Comparison of ENCODE assay signal across 24 mouse cellular contexts in the genomic region with DNA sequence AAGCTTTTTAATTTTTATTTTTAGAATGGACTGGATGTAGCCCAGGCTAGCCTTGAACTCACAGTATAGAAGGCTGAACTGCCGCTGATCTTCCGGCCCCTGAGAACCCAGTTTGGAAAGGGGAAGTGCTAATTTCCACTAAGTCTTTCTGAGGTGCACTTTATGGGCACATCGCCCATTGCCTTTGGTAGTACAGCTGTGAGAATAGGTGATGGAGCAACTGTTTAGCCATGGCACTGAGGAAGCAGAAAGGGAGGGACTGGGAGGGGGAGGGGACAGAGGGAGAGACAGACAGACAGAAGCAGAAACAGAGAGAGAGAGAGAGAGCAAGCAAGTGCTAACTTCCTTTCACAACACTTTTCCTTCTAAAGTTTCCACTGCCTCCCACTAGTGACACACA. TPM values are rescaled to one million over a fixed set of nuclear protein-coding genes. Genes with fewer than 3 reads are reported as not detected.
DNase-seq lines count a peak whose midpoint lies in the region; ATAC-seq and TF ChIP-seq lines count a peak whose summit lies in the region.
"Had no signal": no experiment of that assay in that cellular context is flagged by ENCODE, and none has a peak within 500 bp of the region (broad histone marks: within the 10 kb centered on the region; RNA-seq: fewer than 3 reads in every experiment).

No protein-coding gene starts in this region.

- peak; percentile 54 for DNase-seq in midbrain, embryonic 11.5 days (ENCODE audit: low spot score, missing footprints)
- no peak for DNase-seq in thymus, adult 2 months
- DNase-seq in urinary bladder, postnatal 14 days (ENCODE audit: low spot score), result no peak
- DNase-seq: adrenal gland, adult 2 months; adrenal gland, postnatal 25 days; cerebellum, adult 2 months; gastrocnemius, postnatal 14 days had no signal

- no peak overlapping the region for H3K27ac ChIP-seq in midbrain, embryonic 11.5 days (ENCODE audit: low read depth, low read length)
- no peak overlapping the region for H3K27ac ChIP-seq in midbrain, embryonic 16.5 days (ENCODE audit: low read length)
- H3K27ac ChIP-seq in bone marrow, adult 2 months (ENCODE audit: control insufficient read depth, insufficient read depth, low read depth, low read length, poor library complexity), result 0 out of 2 replicates have a peak overlapping the region, but pooled peaks have one; percentile 31
- H3K27ac ChIP-seq in thymus, adult 2 months (ENCODE audit: control insufficient read depth, insufficient read depth, low read length), result no peak overlapping the region
- no peak overlapping the region for H3K27ac ChIP-seq in hindbrain, embryonic 13.5 days
- H3K27ac ChIP-seq: embryonic facial prominence, embryonic 15.5 days; forebrain, embryonic 15.5 days; hindbrain, embryonic 14.5 days; intestine, embryonic 15.5 days had no signal

- 85% methylated on average over 3 of the region's 3 CpGs for WGBS in midbrain, embryonic 11.5 days
- WGBS in midbrain, embryonic 16.5 days, result 88% methylated on average over 3 of the region's 3 CpGs
- WGBS in bone marrow, adult 2 months, result 9% methylated on average over 3 of the region's 3 CpGs
- 19% methylated on average over 3 of the region's 3 CpGs for WGBS in thymus, adult 2 months
- WGBS in hindbrain, embryonic 13.5 days, result 86% methylated on average over 3 of the region's 3 CpGs

- no peak for TF ChIP-seq POLR2A in bone marrow, adult 2 months (IDR thresholded peaks at IDR 0.05; ENCODE audit: borderline replicate concordance, control insufficient read depth, low read depth, low read length)
- no peak for TF ChIP-seq POLR2A in thymus, adult 2 months (IDR thresholded peaks at IDR 0.05; ENCODE audit: control insufficient read depth, extremely low read depth, insufficient read depth, low read length, poor library complexity)

- peaks cover under 1% of the 10 kb centered on the region; the same call in 1 of the 2 replicates for H3K4me1 ChIP-seq in midbrain, embryonic 11.5 days (ENCODE audit: control insufficient read depth, insufficient read depth, low read length)
- no peaks in the 10 kb centered on the region for H3K4me1 ChIP-seq in midbrain, embryonic 16.5 days (ENCODE audit: control insufficient read depth, insufficient read depth, low read length)
- no peaks in the 10 kb centered on the region; the same call in 1 of the 2 replicates for H3K4me1 ChIP-seq in bone marrow, adult 2 months (ENCODE audit: control insufficient read depth, insufficient read depth, low read length)
- peaks cover under 1% of the 10 kb centered on the region for H3K4me1 ChIP-seq in thymus, adult 2 months (replicated peaks; ENCODE audit: control insufficient read depth, insufficient read depth, low read length)
- peaks cover under 1% of the 10 kb centered on the region; the same call in 1 of the 2 replicates for H3K4me1 ChIP-seq in hindbrain, embryonic 13.5 days (replicated peaks)
- H3K4me1 ChIP-seq: intestine, embryonic 15.5 days had no signal

- no peak overlapping the region for H3K9ac ChIP-seq in midbrain, embryonic 11.5 days (ENCODE audit: low read length)
- no peak overlapping the region for H3K9ac ChIP-seq in midbrain, embryonic 16.5 days (ENCODE audit: low read depth, low read length)
- no peak overlapping the region for H3K9ac ChIP-seq in hindbrain, embryonic 13.5 days
- H3K9ac ChIP-seq: embryonic facial prominence, embryonic 15.5 days; forebrain, embryonic 15.5 days; heart, embryonic 12.5 days; hindbrain, embryonic 14.5 days; intestine, embryonic 15.5 days had no signal

- ATAC-seq in midbrain, embryonic 11.5 days (ENCODE audit: low FRiP score), result no peak
- no peak for ATAC-seq in midbrain, embryonic 16.5 days
- ATAC-seq in megakaryocyte, adult 5-6 weeks (ENCODE audit: poor library complexity, severe bottlenecking), result peak; percentile 69
- no peak for ATAC-seq in CD4-positive, CD25-positive, alpha-beta regulatory T cell, adult 4 months
- no peak for ATAC-seq in hindbrain, embryonic 13.5 days (ENCODE audit: low FRiP score)
- ATAC-seq: forebrain, embryonic 15.5 days; intestine, embryonic 15.5 days had no signal

- H3K4me2 ChIP-seq in midbrain, embryonic 11.5 days, result no peak overlapping the region
- H3K4me2 ChIP-seq in midbrain, embryonic 16.5 days (ENCODE audit: low read length), result no peak overlapping the region
- H3K4me2 ChIP-seq in hindbrain, embryonic 13.5 days, result no peak overlapping the region
- H3K4me2 ChIP-seq: embryonic facial prominence, embryonic 15.5 days; forebrain, embryonic 15.5 days; heart, embryonic 12.5 days; hindbrain, embryonic 14.5 days; intestine, embryonic 15.5 days had no signal

- H3K4me3 ChIP-seq in midbrain, embryonic 11.5 days (ENCODE audit: low read depth, low read length), result no peak overlapping the region
- no peak overlapping the region for H3K4me3 ChIP-seq in midbrain, embryonic 16.5 days (ENCODE audit: low read depth, low read length)
- H3K4me3 ChIP-seq in bone marrow, adult 2 months (replicated peaks; ENCODE audit: control insufficient read depth, low read depth, low read length), result no peak overlapping the region
- H3K4me3 ChIP-seq in thymus, adult 2 months (ENCODE audit: control insufficient read depth, insufficient read depth, low read length), result no peak overlapping the region
- no peak overlapping the region for H3K4me3 ChIP-seq in hindbrain, embryonic 13.5 days
- H3K4me3 ChIP-seq: embryonic facial prominence, embryonic 15.5 days; erythroblast, embryonic 14.5 days; forebrain, embryonic 15.5 days; heart, embryonic 12.5 days; intestine, embryonic 15.5 days had no signal

- peaks cover under 1% of the 10 kb centered on the region for H3K27me3 ChIP-seq in midbrain, embryonic 11.5 days (ENCODE audit: control insufficient read depth, insufficient read depth, low read length)
- H3K27me3 ChIP-seq in midbrain, embryonic 16.5 days (ENCODE audit: control insufficient read depth, insufficient read depth, low read depth, low read length), result 0 out of 2 replicates have a peak, but pooled peaks cover 3% of the 10 kb centered on the region
- no peaks in the 10 kb centered on the region; the same call in 1 of the 2 replicates for H3K27me3 ChIP-seq in thymus, adult 2 months (ENCODE audit: control insufficient read depth, insufficient read depth, low read length)
- peaks cover 21% of the 10 kb centered on the region for H3K27me3 ChIP-seq in hindbrain, embryonic 13.5 days
- H3K27me3 ChIP-seq: intestine, embryonic 15.5 days had no signal

- no peaks in the 10 kb centered on the region for H3K36me3 ChIP-seq in midbrain, embryonic 11.5 days (ENCODE audit: control insufficient read depth, insufficient read depth, low read length)
- no peaks in the 10 kb centered on the region for H3K36me3 ChIP-seq in midbrain, embryonic 16.5 days (ENCODE audit: control insufficient read depth, insufficient read depth, low read length)
- H3K36me3 ChIP-seq in thymus, adult 2 months (ENCODE audit: control insufficient read depth, insufficient read depth, low read length), result no peaks in the 10 kb centered on the region
- H3K36me3 ChIP-seq in hindbrain, embryonic 13.5 days, result no peaks in the 10 kb centered on the region
- H3K36me3 ChIP-seq: embryonic facial prominence, embryonic 15.5 days; forebrain, embryonic 15.5 days; heart, embryonic 12.5 days; intestine, embryonic 15.5 days had no signal

- no peak for TF ChIP-seq CTCF in bone marrow, adult 2 months (IDR thresholded peaks at IDR 0.05; ENCODE audit: control insufficient read depth, insufficient read depth, low read length)
- TF ChIP-seq CTCF in thymus, adult 2 months (IDR thresholded peaks at IDR 0.05; ENCODE audit: borderline replicate concordance, control insufficient read depth, extremely low read depth, insufficient read depth, low read length, poor library complexity), result no peak

- no peaks in the 10 kb centered on the region for H3K9me3 ChIP-seq in midbrain, embryonic 11.5 days (ENCODE audit: control insufficient read depth, low read length)
- H3K9me3 ChIP-seq in midbrain, embryonic 16.5 days (replicated peaks; ENCODE audit: control insufficient read depth, low read length, poor library complexity, severe bottlenecking), result no peaks in the 10 kb centered on the region
- H3K9me3 ChIP-seq in hindbrain, embryonic 13.5 days, result no peaks in the 10 kb centered on the region
- H3K9me3 ChIP-seq: embryonic facial prominence, embryonic 15.5 days; forebrain, embryonic 15.5 days; heart, embryonic 12.5 days; intestine, embryonic 15.5 days had no signal

RNA-seq across cellular contexts. Expression of gene Mak, which starts 5.0 kb away (rescaled TPM):
- 0.61 TPM in 2 replicates for polyA plus RNA-seq in midbrain, embryonic 11.5 days (2014; fragmentation: Nextera tagmentation; extraction: Ambion mirVana)
- 2.7 TPM in 2 replicates for polyA plus RNA-seq in midbrain, embryonic 16.5 days (2015; fragmentation: Nextera tagmentation; extraction: Ambion mirVana)
- polyA plus RNA-seq in bone marrow, adult 2 months (2011; ENCODE audit: insufficient read depth, insufficient read length, low replicate concordance, missing spikeins), result not detected in 2 replicates
- total RNA-seq in megakaryocyte, adult 5-6 weeks (2015), result 0.23 and 0.27 TPM in 2 replicates
- 0.22 and 0.41 TPM in 2 replicates for total RNA-seq in megakaryocyte, adult 5-6 weeks (2017)
- 0.10 and 0.13 TPM in 2 replicates for polyA plus RNA-seq in thymus, adult 2 months (2012; rRNA removed)
- polyA plus RNA-seq in CD4-positive, CD25-positive, alpha-beta regulatory T cell, adult 4 months (2017; shearing (Covaris generic)), result under 1 TPM in 1 of 2 experiments, not detected in 1; 0.07 TPM
- 0.84 and 1.2 TPM in 2 replicates for polyA plus RNA-seq in hindbrain, embryonic 13.5 days (2015; fragmentation: Nextera tagmentation; extraction: Ambion mirVana)
- total RNA-seq: adrenal gland, postnatal 25 days; gastrocnemius, postnatal 14 days; heart, adult 8-10 months; heart, postnatal 25 days had no signal
- polyA plus RNA-seq: erythroblast, embryonic 14.5 days had no signal

RNA-seq across cellular contexts. Expression of gene Gcm2, which starts 26.3 kb away (rescaled TPM):
- polyA plus RNA-seq in midbrain, embryonic 11.5 days (2014; fragmentation: Nextera tagmentation; extraction: Ambion mirVana), result not detected in 2 replicates
- polyA plus RNA-seq in midbrain, embryonic 16.5 days (2015; fragmentation: Nextera tagmentation; extraction: Ambion mirVana), result not detected in 2 replicates
- polyA plus RNA-seq in bone marrow, adult 2 months (2011; ENCODE audit: insufficient read depth, insufficient read length, low replicate concordance, missing spikeins), result not detected in 2 replicates
- not detected in 2 replicates for total RNA-seq in megakaryocyte, adult 5-6 weeks (2015)
- 0.26 TPM in 1 of 2 replicates, not detected in the other for total RNA-seq in megakaryocyte, adult 5-6 weeks (2017)
- 0.08 and 0.23 TPM in 2 replicates for polyA plus RNA-seq in thymus, adult 2 months (2012; rRNA removed)
- polyA plus RNA-seq in CD4-positive, CD25-positive, alpha-beta regulatory T cell, adult 4 months (2017; shearing (Covaris generic)), result under 1 TPM; 0.37 to 0.69 TPM
- not detected in 2 replicates for polyA plus RNA-seq in hindbrain, embryonic 13.5 days (2015; fragmentation: Nextera tagmentation; extraction: Ambion mirVana)
- total RNA-seq: adrenal gland, adult 2 months; adrenal gland, postnatal 25 days; gastrocnemius, postnatal 14 days; heart, adult 8-10 months; heart, postnatal 25 days had no signal
- polyA plus RNA-seq: adrenal gland, adult 2 months; cerebellum, adult 2 months; embryonic facial prominence, embryonic 11.5 days; embryonic facial prominence, embryonic 15.5 days; erythroblast, embryonic 14.5 days; forebrain, embryonic 11.5 days; forebrain, embryonic 15.5 days; gonadal fat pad, adult 2 months; heart, embryonic 12.5 days; heart, embryonic 16.5 days; hindbrain, embryonic 14.5 days; intestine, embryonic 15.5 days had no signal

RNA-seq across cellular contexts. Expression of gene Sycp2l, which starts 29.6 kb away (rescaled TPM):
- polyA plus RNA-seq in midbrain, embryonic 11.5 days (2014; fragmentation: Nextera tagmentation; extraction: Ambion mirVana), result not detected in 2 replicates
- 0.07 TPM in 1 of 2 replicates, not detected in the other for polyA plus RNA-seq in midbrain, embryonic 16.5 days (2015; fragmentation: Nextera tagmentation; extraction: Ambion mirVana)
- polyA plus RNA-seq in bone marrow, adult 2 months (2011; ENCODE audit: insufficient read depth, insufficient read length, low replicate concordance, missing spikeins), result not detected in 2 replicates
- not detected in 2 replicates for total RNA-seq in megakaryocyte, adult 5-6 weeks (2015)
- total RNA-seq in megakaryocyte, adult 5-6 weeks (2017), result not detected in 2 replicates
- polyA plus RNA-seq in thymus, adult 2 months (2012; rRNA removed), result 0.03 and 0.05 TPM in 2 replicates
- polyA plus RNA-seq in CD4-positive, CD25-positive, alpha-beta regulatory T cell, adult 4 months (2017; shearing (Covaris generic)), result not detected
- polyA plus RNA-seq in hindbrain, embryonic 13.5 days (2015; fragmentation: Nextera tagmentation; extraction: Ambion mirVana), result not detected in 2 replicates
- total RNA-seq: adrenal gland, adult 2 months; adrenal gland, postnatal 25 days; gastrocnemius, postnatal 14 days; heart, adult 8-10 months; heart, postnatal 25 days had no signal
- polyA plus RNA-seq: adrenal gland, adult 2 months; embryonic facial prominence, embryonic 11.5 days; embryonic facial prominence, embryonic 15.5 days; erythroblast, embryonic 14.5 days; forebrain, embryonic 11.5 days; forebrain, embryonic 15.5 days; gonadal fat pad, adult 2 months; heart, embryonic 12.5 days; heart, embryonic 16.5 days; hindbrain, embryonic 14.5 days had no signal
